Mouse (Mus musculus) lung, adult 2 months (tissue): ENCODE data around the gene Trim2. TPM values are rescaled to one million over a fixed set of nuclear protein-coding genes. Genes with fewer than 3 reads are reported as not detected.

Source experiments
- DNase-seq: peaks from one replicate; pipeline ENCODE4 v3.0.0; 2022
- H3K4me1 ChIP-seq: fragments of 200-500 bp; 2 replicates; pipeline ENCODE4 v1.6.1; 2011; ENCODE audit warnings: low read length; ENCODE audit not compliant: control insufficient read depth, insufficient read depth
- H3K4me3 ChIP-seq: fragments of 200-500 bp; replicated peaks from 2 replicates; pipeline ENCODE3; 2011; ENCODE audit warnings: low read depth, mild to moderate bottlenecking, control low read depth, low read length; ENCODE audit errors: extremely low read depth
- CTCF ChIP-seq: fragments of 200-500 bp; IDR thresholded peaks from 2 replicates; pipeline ENCODE4 v1.5.1; 2011; ENCODE audit warnings: mild to moderate bottlenecking, low read length, control low read depth; ENCODE audit not compliant: insufficient read depth
- POLR2A ChIP-seq: fragments of 200-500 bp; IDR thresholded peaks from 2 replicates; pipeline ENCODE4 v1.6.1; 2011; ENCODE audit warnings: low read depth, mild to moderate bottlenecking, control low read depth, low read length, borderline replicate concordance; ENCODE audit errors: extremely low read depth
- WGBS: fragments of 180-500 bp; shearing (Covaris S2); methylation state at CpG from one replicate; pipeline ENCODE4 v1.1.7; 2018; 5-methylcytosine and 5-hydroxymethylcytosine counted together
- polyA plus RNA-seq: library from polyadenylated mRNA; depleted of rRNA; stranded (reverse); fragments of >200 nt; gene quantifications from 2 replicates; pipeline ENCODE4 v1.2.3, GENCODE M21; 2012

Gene Trim2
- polyA plus RNA-seq, 1 experiment, result 26.3 TPM

GRCm38 (mm10) chr3:84261863-84262262 is 44.8 kb downstream of the Trim2 start:
- TF ChIP-seq POLR2A (no peak), CTCF (no peak)
- WGBS, result 88% methylated on average over 6 of the region's 6 CpGs
- Histone ChIP-seq H3K4me3 (no peak overlapping the region), H3K4me1 (peaks cover 2% of the 10 kb centered on the region; the same call in 1 of the 2 replicates)
- DNase-seq, result no peak

GRCm38 (mm10) chr3:84260837-84261236 is 45.8 kb downstream of the Trim2 start:
- WGBS, result 69% methylated on average over 7 of the region's 7 CpGs
- DNase-seq, result no peak
- H3K4me1 ChIP-seq, result peaks cover 2% of the 10 kb centered on the region; the same call in 1 of the 2 replicates
- H3K4me3 ChIP-seq, result no peak overlapping the region
- no peak for TF ChIP-seq POLR2A
- no peak for TF ChIP-seq CTCF

GRCm38 (mm10) chr3:84260024-84260535 is 46.6 kb downstream of the Trim2 start:
- 9% methylated on average over 7 of the region's 8 CpGs for WGBS
- peaks cover 2% of the 10 kb centered on the region; the same call in 1 of the 2 replicates for H3K4me1 ChIP-seq
- H3K4me3 ChIP-seq, result peak overlapping the region; percentile 84
- DNase-seq, result no peak
- TF ChIP-seq CTCF (no peak), POLR2A (no peak)

- Histone ChIP-seq H3K4me1 (peaks cover 2% of the 10 kb centered on the region; the same call in 1 of the 2 replicates), H3K4me3 (peak overlapping the region; percentile 84)
- TF ChIP-seq POLR2A, result peak; percentile 36; the same call in 1 of the 2 replicates
- TF ChIP-seq CTCF, result no peak
- peak; percentile 65 for DNase-seq
- under 1% methylated on average over 74 of the region's 74 CpGs for WGBS
These were observed 47.2 kb downstream of the Trim2 start for GRCm38 (mm10) chr3:84259281-84260023.

GRCm38 (mm10) chr3:84258518-84259031 is 48.1 kb downstream of the Trim2 start:
- Histone ChIP-seq H3K4me3 (peak overlapping the region; percentile 84), H3K4me1 (peaks cover 2% of the 10 kb centered on the region; the same call in 1 of the 2 replicates)
- TF ChIP-seq CTCF (no peak), POLR2A (no peak)
- WGBS, result 21% methylated on average over 13 of the region's 13 CpGs
- DNase-seq, result no peak

GRCm38 (mm10) chr3:84257989-84258517 is 48.6 kb downstream of the Trim2 start:
- DNase-seq, result no peak
- H3K4me1 ChIP-seq, result peaks cover 2% of the 10 kb centered on the region; the same call in 1 of the 2 replicates
- TF ChIP-seq CTCF, result no peak
- TF ChIP-seq POLR2A, result no peak
- no peak overlapping the region for H3K4me3 ChIP-seq
- WGBS, result 65% methylated on average over 10 of the region's 10 CpGs

GRCm38 (mm10) chr3:84254520-84254878 is 52.2 kb downstream of the Trim2 start:
- no peak overlapping the region for H3K4me3 ChIP-seq
- TF ChIP-seq POLR2A (no peak), CTCF (no peak)
- 96% methylated on average over 2 of the region's 2 CpGs for whole genome bisulfite sequencing

GRCm38 (mm10) chr3:84253655-84254519 is 52.8 kb downstream of the Trim2 start:
- TF ChIP-seq CTCF (no peak), POLR2A (no peak)
- Histone ChIP-seq H3K4me1 (no peaks in the 10 kb centered on the region; the same call in 1 of the 2 replicates), H3K4me3 (no peak overlapping the region)
- WGBS, result 87% methylated on average over 9 of the region's 9 CpGs
- DNase-seq, result no peak

More at GRCm38 (mm10) chr3:84254520-84254878, 52.2 kb downstream of the Trim2 start:
- no peak for DNase-seq
- no peaks in the 10 kb centered on the region; the same call in 1 of the 2 replicates for H3K4me1 ChIP-seq
